Mouse (Mus musculus) forebrain, embryonic 15.5 days (tissue): ENCODE data around the gene Fads6. TPM values are rescaled to one million over a fixed set of nuclear protein-coding genes. Genes with fewer than 3 reads are reported as not detected.
A peak's percentile ranks its signal among the peaks of the same experiment; 100 is the strongest.

Experiments used
- ATAC-seq: fragments of 200-750 bp; cut with Nextera tagmentation; replicated peaks from 2 replicates; pipeline ENCODE4 v1.8.0; 2017; ENCODE audit warnings: mild to moderate bottlenecking, moderate TSS enrichment, moderate library complexity
- H3K27ac ChIP-seq: fragments of 300-500 bp; sonication (generic); replicated peaks from 2 replicates; pipeline ENCODE4 v1.5.1; 2015; ENCODE audit warnings: mild to moderate bottlenecking, inconsistent platforms
- H3K27me3 ChIP-seq: fragments of 300-500 bp; sonication (generic); 2 replicates; pipeline ENCODE4 v1.6.1; 2015; ENCODE audit warnings: inconsistent platforms
- H3K36me3 ChIP-seq: fragments of 300-500 bp; sonication (generic); 2 replicates; pipeline ENCODE4 v1.6.1; 2015; ENCODE audit warnings: mild to moderate bottlenecking, inconsistent platforms
- H3K4me1 ChIP-seq: fragments of 300-500 bp; sonication (generic); 2 replicates; pipeline ENCODE4 v1.6.1; 2015; ENCODE audit warnings: inconsistent platforms
- H3K4me2 ChIP-seq: fragments of 300-500 bp; sonication (generic); replicated peaks from 2 replicates; pipeline ENCODE4 v1.6.1; 2015; ENCODE audit warnings: mild to moderate bottlenecking, inconsistent platforms
- H3K4me3 ChIP-seq: fragments of 300-500 bp; sonication (generic); 2 replicates; pipeline ENCODE4 v1.5.1; 2015; ENCODE audit warnings: mild to moderate bottlenecking, inconsistent platforms
- H3K9ac ChIP-seq: fragments of 300-500 bp; sonication (generic); replicated peaks from 2 replicates; pipeline ENCODE4 v1.6.1; 2015; ENCODE audit warnings: mild to moderate bottlenecking, inconsistent platforms
- H3K9me3 ChIP-seq: fragments of 300-500 bp; sonication (generic); 2 replicates; pipeline ENCODE4 v1.6.1; 2016; ENCODE audit warnings: inconsistent platforms
- WGBS: fragments of 180-500 bp; shearing (Covaris S2); methylation state at CpG from one replicate; pipeline ENCODE4 v1.1.7; 2015; ENCODE audit warnings: mixed read lengths; 5-methylcytosine and 5-hydroxymethylcytosine counted together
- polyA plus RNA-seq: library from polyadenylated mRNA; unstranded; fragments of >200 nt; fragmentation: Nextera tagmentation; extraction: Ambion mirVana; gene quantifications from 2 replicates; pipeline ENCODE4 v1.2.1, GENCODE M21; 2015

Gene Fads6
- polyA plus RNA-seq, 1 experiment from 2014 or later: 0.37 TPM

DNA sequence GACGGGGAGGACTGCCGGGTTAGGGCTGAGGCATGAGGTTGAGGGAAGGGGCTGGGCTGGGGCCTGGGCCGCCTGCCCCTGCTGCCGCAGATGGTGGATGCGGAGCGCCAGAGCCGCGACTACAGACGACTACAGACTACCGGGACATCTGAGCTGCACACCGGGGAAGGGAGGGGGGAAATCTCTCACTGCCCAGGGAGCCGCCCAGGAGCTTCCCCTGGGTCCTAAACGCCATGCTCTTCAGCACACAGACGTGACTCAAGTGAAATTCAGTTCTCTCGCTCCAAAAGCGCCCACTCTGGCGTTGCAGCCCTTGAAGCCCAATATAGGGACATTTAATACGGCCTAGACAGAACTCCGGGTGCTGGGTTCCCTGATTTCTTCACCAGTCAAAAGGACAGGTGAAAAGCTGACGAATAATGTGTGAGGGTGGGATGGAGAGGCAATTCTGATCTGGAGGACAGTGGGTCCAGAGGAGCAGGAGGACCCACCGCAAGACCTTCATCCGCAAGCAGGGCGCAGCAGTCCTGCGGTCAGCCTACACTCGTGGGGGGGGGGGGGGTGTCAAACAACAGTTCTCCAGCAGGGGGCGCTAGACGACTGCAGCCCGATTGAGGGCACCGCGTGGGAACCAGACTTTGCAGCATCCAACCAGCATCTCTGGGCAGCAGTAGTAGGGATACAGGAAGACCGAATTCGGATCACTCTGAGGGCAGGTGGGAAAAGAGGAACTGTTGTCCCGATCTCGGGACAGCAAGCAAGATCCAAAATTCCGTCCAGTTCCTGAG lies 24.6 kb upstream of the Fads6 start, which contains the start of gene Ush1g:
TSS of gene Ush1g (minus strand) at position 136 of the 788 bp plus-strand sequence.
- 3% methylated on average over 35 of the region's 35 CpGs for WGBS

DNA sequence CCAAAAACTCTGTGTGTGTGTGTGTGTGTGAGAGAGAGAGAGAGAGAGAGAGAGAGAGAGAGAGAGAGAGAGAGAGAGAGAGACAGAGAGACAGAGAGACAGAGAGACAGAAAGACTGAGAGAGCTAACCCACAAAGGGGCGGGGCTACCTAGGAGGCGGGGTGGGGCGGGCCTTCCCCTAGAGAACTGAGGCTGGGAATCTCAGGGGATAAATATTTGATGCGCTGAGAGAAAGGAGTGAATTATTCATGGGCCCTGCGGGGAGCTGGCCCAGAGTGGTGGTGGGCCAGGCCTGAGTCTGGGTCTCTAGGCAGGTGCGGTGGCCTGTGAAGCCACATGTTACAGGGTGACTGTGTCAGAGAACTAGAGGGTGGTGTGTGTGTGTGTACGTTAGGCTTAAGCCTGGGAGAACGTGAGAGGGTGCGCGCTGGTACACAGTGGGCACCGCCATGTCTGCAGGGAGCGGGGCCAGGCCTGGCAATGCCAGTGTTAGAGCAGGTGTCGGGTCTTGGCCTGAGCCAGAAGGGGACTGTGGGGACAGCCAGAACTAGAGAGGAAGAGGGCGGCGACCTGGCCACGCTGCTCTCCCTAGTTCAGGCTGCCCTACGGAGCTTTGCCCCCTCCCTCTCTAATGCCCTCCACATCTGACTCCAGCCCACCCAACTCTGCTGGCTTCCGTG lies 22.4 kb upstream of the Fads6 start:
- H3K4me1 ChIP-seq: peaks cover 32% of the 10 kb centered on the region
- no peaks in the 10 kb centered on the region for H3K36me3 ChIP-seq
- ATAC-seq: no peak
- H3K27me3 ChIP-seq: peaks cover 89% of the 10 kb centered on the region
- H3K4me3 ChIP-seq: no peak overlapping the region
- H3K9ac ChIP-seq: no peak overlapping the region
- 4% methylated on average over 18 of the region's 18 CpGs for WGBS
- H3K9me3 ChIP-seq: no peaks in the 10 kb centered on the region
- no peak overlapping the region for H3K4me2 ChIP-seq
- H3K27ac ChIP-seq: no peak overlapping the region

More for the DNA sequence above, 24.6 kb upstream of the Fads6 start, which contains the start of gene Ush1g:
- Histone ChIP-seq H3K27me3 (peaks cover 73% of the 10 kb centered on the region), H3K36me3 (no peaks in the 10 kb centered on the region), H3K9me3 (no peaks in the 10 kb centered on the region), H3K4me3 (peak within 1 kb of the TSS; percentile 12; the same call in 1 of the 2 replicates), H3K4me2 (peak within 1 kb of the TSS; percentile 10; the same call in 1 of the 2 replicates), H3K4me1 (peaks cover 32% of the 10 kb centered on the region), H3K9ac (no peak within 1 kb of the TSS), H3K27ac (no peak within 1 kb of the TSS)
- ATAC-seq: no peak

DNA sequence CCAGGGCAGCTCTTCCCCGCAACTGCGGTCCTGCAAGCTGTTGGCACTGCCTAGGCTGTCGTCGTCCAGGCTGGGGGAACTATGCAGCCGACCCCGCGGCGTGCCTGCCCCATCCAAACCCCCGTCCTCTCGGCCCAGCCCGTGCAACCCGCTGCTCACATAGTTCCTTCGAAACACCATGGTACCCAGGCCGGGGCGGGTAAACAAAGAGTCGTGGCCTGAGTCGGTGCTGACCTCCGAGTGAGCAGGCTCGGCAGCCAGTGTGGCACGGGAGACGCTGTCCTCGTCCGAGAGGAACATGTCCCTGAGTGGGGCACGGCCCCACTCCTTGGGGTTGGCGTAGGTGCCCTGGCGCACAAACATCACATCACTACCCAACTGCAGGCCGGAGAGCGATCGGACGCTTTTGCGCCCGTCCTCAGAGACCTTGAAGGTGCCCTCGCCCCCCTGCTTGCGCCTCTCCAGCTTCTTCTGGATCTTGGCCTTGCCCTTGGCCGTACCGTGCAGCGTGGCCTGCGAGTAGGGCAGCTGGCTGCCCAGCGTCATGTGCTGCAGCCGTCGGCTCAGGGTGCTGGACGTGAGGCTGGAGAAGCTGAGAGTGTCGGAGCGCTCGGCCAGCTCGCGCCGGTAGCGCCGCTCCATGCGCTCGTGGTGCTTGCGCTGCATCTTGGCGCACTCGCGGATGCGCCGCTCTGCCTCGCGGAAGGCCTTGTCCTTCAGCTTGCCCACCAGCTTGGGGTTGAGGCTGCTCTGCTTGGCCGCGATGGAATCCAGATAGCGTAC lies 21.0 kb upstream of the Fads6 start:
- Histone ChIP-seq H3K9me3 (no peaks in the 10 kb centered on the region), H3K27ac (no peak overlapping the region), H3K4me2 (peak overlapping the region; percentile 5; the same call in 1 of the 2 replicates), H3K4me3 (no peak overlapping the region; the same call in 1 of the 2 replicates), H3K27me3 (peaks cover 92% of the 10 kb centered on the region), H3K36me3 (no peaks in the 10 kb centered on the region), H3K4me1 (peaks cover 31% of the 10 kb centered on the region), H3K9ac (no peak overlapping the region)
- ATAC-seq: no peak
- 5% methylated on average over 63 of the region's 63 CpGs for WGBS

DNA sequence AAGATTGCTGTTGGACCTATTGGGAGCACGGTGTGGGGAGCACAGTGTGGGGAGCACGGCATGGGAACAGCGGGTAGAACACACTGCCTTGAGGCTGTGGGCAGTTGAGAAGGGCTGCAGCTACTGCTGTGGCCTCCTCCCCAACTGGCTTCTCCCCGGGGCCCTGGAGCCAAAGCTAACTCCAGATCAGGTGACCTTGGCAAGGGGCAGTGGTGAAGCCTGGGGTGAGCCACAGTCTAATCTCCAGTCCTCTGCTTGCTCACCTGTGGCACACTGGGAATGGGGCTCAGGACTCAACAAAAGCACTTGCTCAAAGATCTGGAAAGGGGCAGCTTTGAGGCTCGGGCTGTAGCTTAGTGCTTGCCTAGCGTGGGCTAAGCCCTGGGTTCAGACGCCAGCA lies 19.7 kb upstream of the Fads6 start:
- Histone ChIP-seq H3K36me3 (no peaks in the 10 kb centered on the region), H3K9me3 (no peaks in the 10 kb centered on the region), H3K27ac (no peak overlapping the region), H3K27me3 (peaks cover 80% of the 10 kb centered on the region), H3K9ac (no peak overlapping the region), H3K4me3 (no peak overlapping the region), H3K4me1 (peaks cover 22% of the 10 kb centered on the region), H3K4me2 (no peak overlapping the region)
- ATAC-seq: no peak
- 58% methylated on average over 7 of the region's 7 CpGs for WGBS

DNA sequence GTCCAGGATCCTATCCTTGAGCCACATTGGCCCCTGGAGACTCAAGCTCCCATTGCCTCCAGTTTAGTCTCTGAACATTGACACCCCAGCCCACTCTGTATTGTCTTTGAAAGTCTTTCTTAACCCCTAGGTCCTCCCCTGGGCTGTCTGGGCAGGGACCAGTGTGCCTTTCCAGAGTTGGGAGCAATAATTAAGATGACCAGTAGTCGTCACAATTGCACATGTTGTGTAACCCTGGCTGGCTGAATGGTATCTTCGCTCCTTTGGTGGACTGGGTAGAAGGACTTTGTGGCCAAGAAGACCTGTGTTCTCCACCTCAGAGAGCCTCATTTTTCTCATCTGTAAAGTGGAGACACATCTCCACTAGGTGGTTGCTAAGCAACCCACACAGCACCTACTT lies 16.8 kb upstream of the Fads6 start:
- H3K27me3 ChIP-seq: peaks cover 53% of the 10 kb centered on the region
- WGBS: 51% methylated on average over 2 of the region's 2 CpGs

DNA sequence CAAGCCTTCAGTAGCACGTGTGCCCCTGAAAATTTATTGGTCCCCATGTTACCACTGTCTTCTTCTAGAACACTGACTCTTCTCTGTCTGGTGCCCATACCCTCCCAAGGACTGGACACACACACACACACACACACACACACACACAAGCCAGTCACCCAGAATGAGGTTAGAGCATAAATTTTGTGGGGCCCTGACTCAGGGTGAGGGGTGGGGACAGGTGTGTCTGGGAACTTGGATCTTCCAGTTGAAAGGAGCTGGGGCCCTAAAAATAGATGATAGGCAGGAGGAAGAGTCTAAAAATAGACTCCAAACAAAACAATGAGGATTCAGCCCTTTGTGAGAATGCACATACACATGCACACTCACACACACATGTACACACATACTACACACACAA lies 11.3 kb upstream of the Fads6 start:
- no peaks in the 10 kb centered on the region for H3K36me3 ChIP-seq
- H3K9ac ChIP-seq: no peak overlapping the region
- H3K9me3 ChIP-seq: no peaks in the 10 kb centered on the region
- H3K4me2 ChIP-seq: no peak overlapping the region
- H3K4me1 ChIP-seq: no peaks in the 10 kb centered on the region
- H3K27me3 ChIP-seq: no peaks in the 10 kb centered on the region
- no peak for ATAC-seq
- H3K4me3 ChIP-seq: no peak overlapping the region
- WGBS: 92% methylated on average over 1 of the region's 1 CpGs
- H3K27ac ChIP-seq: no peak overlapping the region

More for the DNA sequence above, 16.8 kb upstream of the Fads6 start:
- Histone ChIP-seq H3K27ac (no peak overlapping the region), H3K9ac (no peak overlapping the region), H3K4me2 (no peak overlapping the region), H3K36me3 (no peaks in the 10 kb centered on the region), H3K4me3 (no peak overlapping the region), H3K9me3 (no peaks in the 10 kb centered on the region), H3K4me1 (peaks cover 11% of the 10 kb centered on the region)
- ATAC-seq: no peak

DNA sequence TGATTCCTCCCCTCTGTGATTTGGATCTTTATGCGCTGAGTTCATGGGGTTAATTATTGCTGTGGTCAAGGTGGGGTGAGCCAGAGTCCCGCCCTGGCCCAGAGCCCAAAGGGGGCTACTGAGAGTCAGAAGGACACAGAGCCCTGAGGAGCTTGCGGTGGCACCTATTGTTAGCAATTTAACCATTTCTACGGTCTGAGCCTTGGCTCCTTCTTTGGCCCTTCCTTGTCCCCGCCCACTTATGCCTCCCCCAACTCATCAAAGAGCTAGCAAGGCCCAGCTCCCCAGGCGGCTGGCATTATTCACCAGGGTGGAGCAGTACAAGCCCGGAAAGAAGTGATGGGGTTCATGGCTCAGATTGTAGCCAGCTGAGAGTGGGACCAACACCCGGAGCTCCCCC lies 9.4 kb upstream of the Fads6 start, which contains the start of gene Otop2:
TSS of gene Otop2 (plus strand) at position 301 of the 400 bp plus-strand sequence.
- WGBS: 18% methylated on average over 8 of the region's 8 CpGs
- no peaks in the 10 kb centered on the region for H3K4me1 ChIP-seq
- no peak within 1 kb of the TSS for H3K4me2 ChIP-seq
- no peak within 1 kb of the TSS for H3K9ac ChIP-seq
- H3K27ac ChIP-seq: no peak within 1 kb of the TSS
- H3K4me3 ChIP-seq: no peak within 1 kb of the TSS
- H3K27me3 ChIP-seq: no peaks in the 10 kb centered on the region
- H3K36me3 ChIP-seq: no peaks in the 10 kb centered on the region
- H3K9me3 ChIP-seq: no peaks in the 10 kb centered on the region
- no peak for ATAC-seq

DNA sequence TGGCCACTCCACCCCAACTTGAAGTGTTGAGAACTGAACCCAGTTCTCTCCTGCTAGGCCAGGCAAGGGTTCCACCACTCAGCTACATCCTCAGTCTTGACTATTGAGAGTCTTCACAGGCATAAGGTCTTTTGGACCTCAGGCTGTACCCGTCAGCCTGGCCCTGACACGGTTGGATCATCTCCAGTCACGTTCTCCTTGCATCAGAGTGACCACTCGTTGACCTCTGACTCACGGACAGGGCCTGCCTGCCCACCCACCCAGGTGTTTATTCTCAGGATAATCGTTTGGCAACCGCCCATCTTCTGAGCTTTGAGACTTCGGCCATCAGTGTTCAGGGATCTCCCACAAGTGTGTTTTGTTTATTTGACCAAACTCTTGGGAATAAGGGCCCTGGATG lies 5.7 kb upstream of the Fads6 start:
- no peaks in the 10 kb centered on the region for H3K9me3 ChIP-seq
- ATAC-seq: no peak
- no peak overlapping the region for H3K9ac ChIP-seq
- H3K4me3 ChIP-seq: no peak overlapping the region
- H3K4me1 ChIP-seq: no peaks in the 10 kb centered on the region
- WGBS: 85% methylated on average over 8 of the region's 8 CpGs
- H3K27ac ChIP-seq: no peak overlapping the region
- H3K27me3 ChIP-seq: no peaks in the 10 kb centered on the region
- no peaks in the 10 kb centered on the region for H3K36me3 ChIP-seq
- no peak overlapping the region for H3K4me2 ChIP-seq

DNA sequence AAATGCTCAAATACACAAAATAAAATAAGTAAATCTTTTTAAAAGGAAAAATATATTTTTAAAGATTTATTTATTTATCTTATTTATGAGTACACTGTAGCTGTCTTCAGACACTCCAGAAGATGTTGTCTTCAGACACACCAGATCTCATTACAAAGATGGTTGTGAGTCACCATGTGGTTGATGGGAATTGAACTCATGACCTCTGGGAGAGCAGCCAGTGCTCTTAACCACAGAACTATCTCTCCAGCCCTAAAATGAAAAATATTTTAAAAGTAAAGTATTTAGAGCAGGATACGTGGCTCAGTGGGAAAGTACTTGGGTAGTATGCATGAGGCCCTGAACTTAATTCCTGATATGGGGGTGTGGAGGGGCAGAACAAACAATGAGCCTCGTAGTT lies 3.9 kb upstream of the Fads6 start:
- Histone ChIP-seq H3K27me3 (no peaks in the 10 kb centered on the region), H3K9me3 (no peaks in the 10 kb centered on the region), H3K27ac (no peak overlapping the region), H3K36me3 (no peaks in the 10 kb centered on the region), H3K4me3 (no peak overlapping the region), H3K4me2 (no peak overlapping the region), H3K4me1 (peaks cover 8% of the 10 kb centered on the region), H3K9ac (no peak overlapping the region)
- ATAC-seq: no peak
- 85% methylated on average over 2 of the region's 2 CpGs for WGBS

DNA sequence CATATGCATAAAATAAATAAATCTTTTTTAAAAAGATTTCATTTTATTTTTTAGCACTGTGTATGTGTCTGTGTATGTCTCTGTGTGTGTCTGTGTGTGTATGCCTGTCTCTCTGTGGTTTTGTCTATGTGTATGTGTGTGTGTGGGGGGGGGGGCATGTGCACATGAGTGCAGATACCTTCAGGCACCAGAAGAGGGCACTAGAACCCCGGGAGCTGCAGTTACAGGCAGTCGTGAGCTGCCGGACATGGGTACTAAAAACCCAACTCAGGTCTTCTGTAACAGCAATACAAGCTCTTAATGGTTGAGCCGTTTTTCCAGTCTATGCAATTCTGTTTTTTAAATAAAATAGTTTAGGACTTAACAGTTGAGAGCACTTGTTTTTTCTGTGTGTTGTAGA lies 3.3 kb upstream of the Fads6 start:
- no peaks in the 10 kb centered on the region for H3K27me3 ChIP-seq
- no peaks in the 10 kb centered on the region for H3K9me3 ChIP-seq
- H3K27ac ChIP-seq: no peak overlapping the region
- H3K4me3 ChIP-seq: no peak overlapping the region
- H3K36me3 ChIP-seq: no peaks in the 10 kb centered on the region
- H3K9ac ChIP-seq: no peak overlapping the region
- ATAC-seq: no peak
- H3K4me2 ChIP-seq: no peak overlapping the region
- peaks cover 8% of the 10 kb centered on the region for H3K4me1 ChIP-seq
- 80% methylated on average over 4 of the region's 4 CpGs for WGBS

DNA sequence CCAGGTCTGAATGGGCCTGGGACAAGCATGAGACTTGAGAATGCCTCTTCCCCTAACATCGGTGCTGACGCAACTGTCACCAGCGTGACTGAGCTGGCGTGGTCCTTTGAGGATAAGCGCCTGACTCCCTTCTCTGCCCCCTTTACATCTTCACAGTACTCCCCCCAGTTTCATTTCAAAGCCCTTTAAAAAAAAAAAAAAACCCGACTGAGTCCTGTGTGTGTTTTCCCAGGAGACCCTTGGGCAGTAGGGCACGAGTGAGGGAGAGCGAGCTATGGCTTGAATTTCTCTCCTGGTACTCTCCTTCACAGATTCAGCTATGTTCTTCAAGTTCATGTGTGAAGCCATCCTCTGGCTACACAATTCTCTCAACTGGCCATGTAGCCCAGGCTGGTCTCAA lies 697 bp upstream of the Fads6 start:
- Histone ChIP-seq H3K4me2 (no peak overlapping the region), H3K36me3 (no peaks in the 10 kb centered on the region), H3K9me3 (no peaks in the 10 kb centered on the region), H3K4me1 (peaks cover 8% of the 10 kb centered on the region), H3K4me3 (no peak overlapping the region), H3K9ac (no peak overlapping the region), H3K27me3 (no peaks in the 10 kb centered on the region), H3K27ac (no peak overlapping the region)
- WGBS: 75% methylated on average over 8 of the region's 8 CpGs
- no peak for ATAC-seq
